Mouse (Mus musculus) kidney, adult 2 months (tissue): ENCODE results near the gene Nmrk1.

Source experiments
- CTCF ChIP-seq: fragments of 200-500 bp; conservative IDR thresholded peaks from 2 replicates; pipeline ENCODE4 v1.5.1; 2011; ENCODE audit warnings: low read depth, mild to moderate bottlenecking, control low read depth, low read length, moderate library complexity, mixed read lengths; ENCODE audit not compliant: insufficient read depth, insufficient read length
- POLR2A ChIP-seq: fragments of 200-500 bp; IDR thresholded peaks from one replicate; pipeline ENCODE4 v1.6.1; 2011; ENCODE audit warnings: low read depth, low read length, control low read depth

GRCm38 (mm10) chr19:18630221-18631119, 1.3 kb upstream of the Nmrk1 start:
- no peak for TF ChIP-seq CTCF
- no peak for TF ChIP-seq POLR2A
